Mouse (Mus musculus) MEL (cell line): ENCODE results near the gene Tnc.

ENCODE experiments used
- EP300 ChIP-seq, 2 experiments: IDR thresholded peaks; 2 replicates each; pipeline ENCODE4 v1.6.1; 2011; ENCODE audit warnings: improper control_type of control experiment in 2 of 2, low read length in 2 of 2, low read depth in 1 of 2, mild to moderate bottlenecking in 1 of 2
- MXI1 ChIP-seq: IDR thresholded peaks from 2 replicates; pipeline ENCODE4 v1.6.1; 2011; ENCODE audit warnings: mild to moderate bottlenecking, low read depth, low read length, improper control_type of control experiment
- POLR2A ChIP-seq, 2 experiments: IDR thresholded peaks; 2 replicates each; pipeline ENCODE4 v1.6.1; 2011 to 2012; ENCODE audit warnings: low read length in 2 of 2, mild to moderate bottlenecking in 2 of 2, control low read depth in 1 of 2, improper control_type of control experiment in 1 of 2, low read depth in 1 of 2, moderate library complexity in 1 of 2; ENCODE audit not compliant: control insufficient read depth in 1 of 2, insufficient read depth in 1 of 2, poor library complexity in 1 of 2
- TCF12 ChIP-seq: IDR thresholded peaks from 2 replicates; pipeline ENCODE4 v1.6.1; 2014; ENCODE audit warnings: low read depth, mild to moderate bottlenecking, inconsistent platforms, low read length, improper control_type of control experiment, moderate library complexity
- UBTF ChIP-seq: IDR thresholded peaks from 2 replicates; pipeline ENCODE4 v1.6.1; 2012; ENCODE audit warnings: low read depth, mild to moderate bottlenecking, inconsistent platforms, low read length, improper control_type of control experiment, moderate library complexity, borderline replicate concordance; ENCODE audit not compliant: insufficient read depth
- USF2 ChIP-seq, 2 experiments: IDR thresholded peaks; 2 replicates each; pipeline ENCODE4 v1.6.1; 2011 to 2012; ENCODE audit warnings: improper control_type of control experiment in 2 of 2, low read length in 2 of 2, borderline replicate concordance in 1 of 2, inconsistent platforms in 1 of 2, low read depth in 1 of 2, mild to moderate bottlenecking in 1 of 2; ENCODE audit not compliant: insufficient read depth in 1 of 2

DNA sequence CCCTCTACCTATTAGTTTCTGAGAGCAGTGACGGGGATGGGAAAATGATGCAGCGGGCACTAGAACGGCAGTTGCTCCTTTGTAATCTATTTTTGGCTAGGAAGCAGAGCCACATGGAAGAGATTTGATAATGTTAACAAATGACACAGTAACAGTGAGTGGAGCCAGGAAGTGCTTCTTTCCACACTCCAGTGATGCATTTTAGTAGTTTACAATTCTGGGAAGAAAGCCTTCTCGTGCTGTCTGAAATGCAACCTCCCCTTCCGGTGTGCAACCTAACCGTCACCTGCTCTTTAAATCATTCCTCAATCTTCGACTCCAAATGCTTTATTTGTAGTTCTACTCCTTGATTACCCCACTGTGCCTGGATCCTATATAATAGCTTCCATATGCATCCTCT lies 20.6 kb upstream of the Tnc start:
- TF ChIP-seq EP300 (IDR thresholded peaks at IDR 0.05; ENCODE audit: low read depth in 1 of 2, low read length in 2 of 2) (no peak), TCF12 (no peak), POLR2A (IDR thresholded peaks at IDR 0.05; ENCODE audit: control insufficient read depth in 1 of 2, insufficient read depth in 1 of 2, low read depth in 1 of 2, low read length in 2 of 2, poor library complexity in 1 of 2) (no peak), MXI1 (no peak), UBTF (no peak), USF2 (IDR thresholded peaks at IDR 0.05; ENCODE audit: borderline replicate concordance in 1 of 2, insufficient read depth in 1 of 2, low read depth in 1 of 2, low read length in 2 of 2) (no peak)
